Mouse (Mus musculus) erythroblast, embryonic 14.5 days (primary cell): ENCODE measurements around the gene Diablo.

Experiments
- GATA1 ChIP-seq: IDR thresholded peaks from 2 replicates; pipeline ENCODE4 v1.6.1; 2012; ENCODE audit warnings: low read length, inconsistent platforms, mixed read lengths
- TAL1 ChIP-seq: IDR thresholded peaks from 3 replicates; pipeline ENCODE4 v1.6.1; 2012; ENCODE audit warnings: low read length, inconsistent platforms, mixed read lengths

- TF ChIP-seq GATA1, result no peak
- no peak for TF ChIP-seq TAL1
Observed at GRCm38 (mm10) chr5:123514871-123515270, 9.1 kb downstream of the Diablo start.
